Mouse (Mus musculus): ENCODE results near the gene Pde4d. TPM values are rescaled to one million over a fixed set of nuclear protein-coding genes. Genes with fewer than 3 reads are reported as not detected.

Gene Pde4d
- polyA plus RNA-seq, 1 experiment, result 12.7 TPM

- TF ChIP-seq GATA1 (IDR thresholded peaks at IDR 0.05; ENCODE audit: low read length), result no peak
Measured at GRCm38 (mm10) chr13:109175281-109175680, 725.5 kb downstream of the Pde4d start.

GRCm38 (mm10) chr13:109175852-109176621 lies 726.3 kb downstream of the Pde4d start:
- TF ChIP-seq GATA1 (IDR thresholded peaks at IDR 0.05; ENCODE audit: low read length), result no peak

GRCm38 (mm10) chr13:109181363-109181762 lies 731.6 kb downstream of the Pde4d start:
- no peak for TF ChIP-seq GATA1 (IDR thresholded peaks at IDR 0.05; ENCODE audit: low read length)

- no peak for TF ChIP-seq GATA1 (IDR thresholded peaks at IDR 0.05; ENCODE audit: low read length)
Measured at GRCm38 (mm10) chr13:109190652-109191051, 740.9 kb downstream of the Pde4d start.

- TF ChIP-seq GATA1 (IDR thresholded peaks at IDR 0.05; ENCODE audit: low read length), result no peak
Measured at GRCm38 (mm10) chr13:109191176-109191575, 741.4 kb downstream of the Pde4d start.

GRCm38 (mm10) chr13:109205541-109205940 lies 755.8 kb downstream of the Pde4d start:
- no peak for TF ChIP-seq GATA1 (IDR thresholded peaks at IDR 0.05; ENCODE audit: low read length)

GRCm38 (mm10) chr13:109208607-109209006 lies 758.9 kb downstream of the Pde4d start:
- no peak for TF ChIP-seq GATA1 (IDR thresholded peaks at IDR 0.05; ENCODE audit: low read length)

- TF ChIP-seq GATA1 (IDR thresholded peaks at IDR 0.05; ENCODE audit: low read length), result no peak
Measured at GRCm38 (mm10) chr13:109209413-109209812, 759.7 kb downstream of the Pde4d start.

- TF ChIP-seq GATA1 (IDR thresholded peaks at IDR 0.05; ENCODE audit: low read length), result no peak
Measured at GRCm38 (mm10) chr13:109210403-109210802, 760.7 kb downstream of the Pde4d start.

- no peak for TF ChIP-seq GATA1 (IDR thresholded peaks at IDR 0.05; ENCODE audit: low read length)
Measured at GRCm38 (mm10) chr13:109211471-109211870, 761.7 kb downstream of the Pde4d start.

- no peak for TF ChIP-seq GATA1 (IDR thresholded peaks at IDR 0.05; ENCODE audit: low read length)
Measured at GRCm38 (mm10) chr13:109211941-109212487, 762.3 kb downstream of the Pde4d start.

GRCm38 (mm10) chr13:109212788-109213473 lies 763.2 kb downstream of the Pde4d start:
- no peak for TF ChIP-seq GATA1 (IDR thresholded peaks at IDR 0.05; ENCODE audit: low read length)

- TF ChIP-seq GATA1 (IDR thresholded peaks at IDR 0.05; ENCODE audit: low read length), result no peak
Measured at GRCm38 (mm10) chr13:109219019-109219725, 769.4 kb downstream of the Pde4d start.

- TF ChIP-seq GATA1 (IDR thresholded peaks at IDR 0.05; ENCODE audit: low read length), result no peak
Measured at GRCm38 (mm10) chr13:109228967-109229617, 779.3 kb downstream of the Pde4d start.

- no peak for TF ChIP-seq GATA1 (IDR thresholded peaks at IDR 0.05; ENCODE audit: low read length)
Measured at GRCm38 (mm10) chr13:109229618-109230334, 780.0 kb downstream of the Pde4d start.
